Mouse (Mus musculus) heart, adult 2 months (tissue): ENCODE data around the gene Plxna2.

ENCODE experiments used
- CTCF ChIP-seq: fragments of 200-600 bp; IDR thresholded peaks from 2 replicates; pipeline ENCODE4 v1.8.1; 2022; ENCODE audit warnings: antibody characterized with exemption, mild to moderate bottlenecking, moderate library complexity
- EP300 ChIP-seq: fragments of 200-500 bp; IDR thresholded peaks from 2 replicates; pipeline ENCODE4 v1.6.1; 2011; ENCODE audit warnings: low read depth, low read length, control low read depth; ENCODE audit not compliant: insufficient read depth
- POLR2A ChIP-seq: fragments of 200-500 bp; IDR thresholded peaks from 2 replicates; pipeline ENCODE4 v1.6.1; 2011; ENCODE audit warnings: mild to moderate bottlenecking, low read depth, low read length, control low read depth; ENCODE audit not compliant: insufficient read depth

GRCm38 (mm10) chr1:194635411-194635810 is 17.4 kb downstream of the Plxna2 start:
- no peak for TF ChIP-seq CTCF
- TF ChIP-seq POLR2A, result no peak
- no peak for TF ChIP-seq EP300
